Mouse (Mus musculus) CD8-positive naive resting alpha-beta T cell, adult 2 months (primary cell): ENCODE data around the gene Skap1.
"Not testable (repeated sequence)": the region's sequence is repeated elsewhere in the genome, so short reads cannot be mapped to it uniquely, and the experiment has no call there.

Source experiments
- DNase-seq, 2 experiments: peaks; one replicate each; pipeline ENCODE4 v3.0.0; 2022; ENCODE audit warnings: low read depth in 2 of 2, low spot score in 2 of 2

Gene Skap1

GRCm38 (mm10) chr11:96692250-96692649 lies 227.9 kb downstream of the Skap1 start:
- DNase-seq, result no peak

- DNase-seq, result no peak
Measured at GRCm38 (mm10) chr11:96693360-96693759, 229.0 kb downstream of the Skap1 start.

DNA sequence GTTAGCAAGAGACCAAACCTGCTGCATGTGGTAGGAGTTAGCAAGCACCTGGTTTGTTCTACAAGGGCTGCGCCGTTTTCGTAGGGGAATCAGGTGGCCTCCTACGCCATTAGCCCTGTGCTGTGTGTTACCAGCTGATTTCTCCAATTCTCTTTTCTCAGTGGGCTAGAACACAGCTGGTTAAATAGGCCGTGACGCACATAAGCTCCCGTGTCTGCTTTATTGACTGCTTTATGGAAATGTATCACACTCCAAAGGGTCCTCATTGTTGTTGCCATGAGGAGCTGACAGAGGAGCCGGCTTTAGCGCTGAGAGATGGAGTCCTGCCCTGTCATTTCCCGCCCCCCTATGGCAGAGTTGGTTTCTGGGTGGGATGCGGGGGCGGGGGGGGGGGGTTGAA lies 230.4 kb downstream of the Skap1 start:
- DNase-seq, result no peak

GRCm38 (mm10) chr11:96696168-96696727 lies 231.9 kb downstream of the Skap1 start:
- no peak for DNase-seq

DNA sequence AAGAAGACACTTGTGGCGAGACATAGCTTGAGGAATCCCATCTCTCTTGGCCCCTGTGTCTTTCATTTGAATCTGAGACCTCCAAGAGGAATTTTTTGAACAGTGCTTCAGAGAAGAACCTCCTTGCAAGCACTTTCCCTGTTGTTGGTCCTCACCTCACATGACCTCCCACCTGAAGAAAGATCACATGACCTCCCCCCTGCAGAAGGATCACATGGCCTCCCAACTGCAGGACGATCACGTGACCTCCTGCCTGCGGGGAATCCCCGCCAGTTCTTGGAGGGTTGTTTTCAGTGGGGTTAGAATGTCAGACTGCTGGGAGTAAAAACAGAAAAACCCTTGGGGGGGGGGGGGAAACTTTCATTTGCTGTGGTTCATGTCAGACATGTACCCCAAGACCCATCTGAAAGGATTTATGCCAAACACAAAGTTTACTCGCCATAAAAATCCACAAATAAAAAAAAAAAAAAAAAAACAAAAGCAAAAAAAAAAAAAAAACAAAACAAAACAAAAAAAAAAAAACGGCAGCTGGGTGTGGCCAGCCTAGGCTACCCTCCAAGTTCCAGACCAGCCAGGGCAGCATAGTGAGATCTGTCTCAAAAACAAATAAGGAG lies 232.6 kb downstream of the Skap1 start:
- peak in 1 of 2 experiments; percentile 19 for DNase-seq

GRCm38 (mm10) chr11:96697467-96697866 lies 233.1 kb downstream of the Skap1 start:
- no peak for DNase-seq

- DNase-seq, result no peak
Measured at GRCm38 (mm10) chr11:96703813-96704212, 239.4 kb downstream of the Skap1 start.

GRCm38 (mm10) chr11:96711268-96711667 lies 246.9 kb downstream of the Skap1 start:
- DNase-seq, result no peak

GRCm38 (mm10) chr11:96711670-96712069 lies 247.3 kb downstream of the Skap1 start:
- DNase-seq, result no peak

GRCm38 (mm10) chr11:96713210-96714005 lies 249.0 kb downstream of the Skap1 start:
- no peak for DNase-seq

DNA sequence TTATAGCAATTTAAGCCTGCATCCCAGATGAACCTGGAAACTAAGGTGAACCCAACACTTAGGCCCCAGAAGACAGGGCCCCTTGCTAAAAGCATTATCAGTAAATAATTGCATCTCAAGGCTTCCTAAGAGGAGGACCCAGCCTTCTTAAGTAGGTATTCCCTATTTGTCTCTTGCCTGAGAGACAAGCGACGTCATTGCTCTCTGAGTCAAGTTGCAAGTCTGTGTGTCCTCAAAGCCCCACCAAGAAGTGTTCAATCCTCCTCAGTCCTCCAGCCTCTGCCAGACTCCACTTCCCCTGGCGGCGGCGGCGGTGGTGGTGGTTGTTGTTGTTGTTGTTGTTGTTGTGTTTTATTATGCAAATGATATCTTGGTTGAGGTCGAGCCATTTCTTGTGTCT lies 249.6 kb downstream of the Skap1 start:
- DNase-seq, result no peak

DNA sequence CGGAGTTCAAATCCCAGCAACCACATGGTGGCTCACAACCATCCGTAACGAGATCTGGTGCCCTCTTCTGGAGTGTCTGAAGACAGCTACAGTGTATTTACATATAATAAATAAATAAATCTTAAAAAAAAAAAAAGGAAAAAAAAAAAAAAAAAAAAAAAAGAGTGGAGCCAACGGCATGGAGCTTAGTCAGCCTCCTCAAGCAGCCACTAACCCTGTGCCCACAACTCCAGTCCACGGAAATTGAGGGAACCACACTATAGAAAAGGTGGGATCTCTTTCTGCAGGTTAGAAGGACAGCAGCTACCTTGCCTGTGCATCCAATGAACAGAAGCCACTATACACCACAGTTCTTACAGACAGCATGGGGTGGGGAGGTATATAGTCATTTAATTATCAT lies 250.8 kb downstream of the Skap1 start:
- DNase-seq, result not testable (repeated sequence)

- DNase-seq, result no peak
Measured at GRCm38 (mm10) chr11:96718609-96719008, 254.2 kb downstream of the Skap1 start.

- no peak for DNase-seq
Measured at GRCm38 (mm10) chr11:96725833-96726232, 261.4 kb downstream of the Skap1 start.

GRCm38 (mm10) chr11:96728577-96728976 lies 264.2 kb downstream of the Skap1 start:
- DNase-seq, result no peak

- no peak for DNase-seq
Measured at GRCm38 (mm10) chr11:96729462-96729861, 265.1 kb downstream of the Skap1 start.

GRCm38 (mm10) chr11:96730327-96730726 lies 265.9 kb downstream of the Skap1 start:
- DNase-seq, result no peak

DNA sequence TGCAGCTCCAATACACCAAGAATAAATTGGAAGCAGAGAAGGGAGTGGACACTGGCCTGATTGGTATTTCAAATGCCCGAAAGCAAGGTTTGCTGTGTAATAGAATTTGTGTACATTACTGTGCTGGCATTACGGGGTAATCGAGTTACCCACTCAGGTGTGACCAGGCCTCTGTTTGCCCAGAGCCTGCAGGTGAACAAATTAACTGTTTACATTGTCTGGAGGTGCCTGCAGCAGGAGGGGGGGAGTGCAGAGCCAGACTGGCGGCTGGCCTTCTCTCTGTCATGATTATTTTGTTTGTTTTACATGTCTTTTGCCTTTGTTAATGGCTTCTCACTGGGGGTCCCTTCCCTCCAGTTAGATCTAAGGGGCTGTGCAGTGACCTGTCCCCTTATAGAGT lies 268.3 kb downstream of the Skap1 start:
- no peak for DNase-seq

DNA sequence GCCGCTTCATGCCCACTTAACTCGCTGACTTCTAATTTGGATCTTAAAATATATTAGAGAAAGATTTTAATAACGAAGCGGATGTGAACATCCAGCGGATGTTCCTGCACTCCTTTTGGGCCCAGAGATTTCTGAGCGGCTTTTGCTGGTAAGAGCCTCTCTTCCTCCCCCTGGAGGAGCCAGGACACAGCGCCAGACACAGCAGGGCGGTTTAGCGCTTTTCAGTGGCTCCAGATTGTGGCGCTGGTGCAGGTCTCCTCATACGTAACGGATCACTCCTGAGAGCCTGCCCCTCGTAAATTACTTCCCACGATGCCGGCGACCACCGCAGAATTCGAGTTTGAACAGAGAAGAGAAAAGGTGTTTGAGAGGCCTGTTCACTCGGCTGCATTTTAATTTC lies 271.5 kb downstream of the Skap1 start:
- DNase-seq, result no peak

GRCm38 (mm10) chr11:96736361-96736760 lies 272.0 kb downstream of the Skap1 start:
- no peak for DNase-seq

DNA sequence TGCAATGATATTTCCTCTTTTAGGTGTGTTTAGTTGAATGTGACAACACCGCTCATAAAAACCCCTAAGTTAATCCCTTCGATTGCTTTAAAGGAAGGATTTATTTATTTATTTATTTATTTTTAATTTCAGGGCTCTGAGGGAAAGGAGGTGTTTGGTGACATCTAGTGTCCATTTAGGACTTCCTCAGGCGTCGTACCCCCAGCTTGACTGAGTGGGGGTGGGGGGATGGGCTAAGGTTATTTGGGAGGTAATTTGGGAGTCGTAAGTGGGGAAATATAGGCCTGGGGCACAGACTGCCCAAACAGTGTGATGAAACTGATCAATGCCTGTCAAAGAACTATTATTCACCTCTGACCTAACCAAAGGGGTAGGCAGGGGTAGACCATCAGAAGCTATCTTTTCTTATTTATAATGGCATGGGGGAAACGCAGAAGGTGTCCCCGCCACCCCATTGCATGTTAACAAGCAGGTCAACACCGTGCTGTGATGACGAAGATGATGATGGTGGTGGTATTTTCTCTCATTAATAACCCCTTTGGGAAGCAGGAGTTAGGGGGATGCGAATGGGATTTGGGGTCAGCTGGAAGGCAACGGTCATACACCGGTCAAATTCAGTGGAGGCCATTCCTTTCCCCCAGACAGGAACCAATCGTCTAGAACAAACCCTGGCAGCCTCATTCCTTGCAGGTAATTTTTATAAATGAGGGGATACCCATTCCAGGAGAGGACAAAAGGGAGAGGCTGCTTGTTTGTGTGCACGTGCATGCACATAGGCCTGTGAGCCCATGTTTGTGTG lies 273.5 kb downstream of the Skap1 start:
- no peak for DNase-seq

GRCm38 (mm10) chr11:96740796-96741195 lies 276.4 kb downstream of the Skap1 start:
- DNase-seq, result no peak
